Mouse (Mus musculus): ENCODE results near the gene Olfr128.
"Not testable (repeated sequence)": the region's sequence is repeated elsewhere in the genome, so short reads cannot be mapped to it uniquely, and the experiment has no call there.

Gene Olfr128

DNA sequence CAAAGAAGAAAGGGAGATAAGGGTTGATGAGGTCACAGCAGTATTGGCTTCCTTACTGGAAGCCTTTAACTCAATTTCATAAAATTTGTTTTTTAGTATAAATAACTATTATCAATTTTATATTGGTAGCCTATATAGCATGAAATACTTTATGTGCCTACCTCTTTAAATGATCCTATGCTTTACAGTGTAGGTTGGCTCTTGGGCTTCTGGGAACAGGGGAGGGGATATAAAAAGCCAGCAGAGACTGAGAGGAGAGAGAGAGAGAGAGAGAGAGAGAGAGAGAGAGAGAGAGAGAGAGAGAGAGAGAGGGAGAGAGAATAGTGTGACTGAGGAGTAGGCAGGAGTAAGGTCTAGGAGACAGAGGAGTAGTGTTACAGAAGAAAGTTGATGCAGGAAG is at the start of gene Olfr128:
TSS of gene Olfr128 (plus strand) at position 301 of the 400 bp plus-strand sequence.
- no peak for DNase-seq (ENCODE audit: low spot score)

GRCm38 (mm10) chr17:37873830-37874229 is 46.5 kb upstream of the Olfr128 start:
- DNase-seq (ENCODE audit: low spot score) = no peak

DNA sequence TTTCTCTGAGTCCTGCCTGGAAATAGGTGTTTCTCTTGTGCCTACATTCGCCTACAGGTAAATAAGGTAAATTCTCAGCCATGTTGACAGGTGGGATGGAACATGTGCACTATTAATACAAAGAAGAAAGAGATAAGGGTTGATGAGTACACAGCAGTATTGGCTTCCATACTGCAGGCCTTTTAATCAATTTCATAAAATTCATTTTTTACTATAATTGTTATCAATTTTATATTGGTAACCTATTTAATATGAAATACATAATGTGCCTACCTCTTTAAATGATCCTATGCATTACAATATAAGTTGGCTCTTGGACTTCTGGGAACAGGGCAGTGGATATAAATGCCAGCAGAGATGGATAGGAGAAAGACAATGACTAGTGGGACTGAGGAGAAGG is 20.2 kb upstream of the Olfr128 start, which contains the start of gene Olfr127:
TSS of gene Olfr127 (plus strand) at position 301 of the 400 bp plus-strand sequence.
- DNase-seq (ENCODE audit: low spot score) = no peak

GRCm38 (mm10) chr17:37906821-37907220 is 13.5 kb upstream of the Olfr128 start:
- not testable (repeated sequence) for DNase-seq (ENCODE audit: low spot score)

GRCm38 (mm10) chr17:37952979-37953378 is 32.6 kb downstream of the Olfr128 start, which contains the start of gene Olfr761:
Gene Olfr761, minus strand, starts transcription at chr17:37953079.
- DNase-seq (ENCODE audit: low spot score) = no peak

GRCm38 (mm10) chr17:37973591-37973990 is 53.2 kb downstream of the Olfr128 start:
- DNase-seq (ENCODE audit: low spot score) = no peak

All from testis, postnatal 14 days (tissue).